Mouse (Mus musculus): ENCODE measurements around the gene Mfsd4a. TPM values are rescaled to one million over a fixed set of nuclear protein-coding genes. Genes with fewer than 3 reads are reported as not detected.

The Mfsd4a gene
- total RNA-seq, 2 experiments from 2014 or later, result 1.7 to 2.5 TPM

DNA sequence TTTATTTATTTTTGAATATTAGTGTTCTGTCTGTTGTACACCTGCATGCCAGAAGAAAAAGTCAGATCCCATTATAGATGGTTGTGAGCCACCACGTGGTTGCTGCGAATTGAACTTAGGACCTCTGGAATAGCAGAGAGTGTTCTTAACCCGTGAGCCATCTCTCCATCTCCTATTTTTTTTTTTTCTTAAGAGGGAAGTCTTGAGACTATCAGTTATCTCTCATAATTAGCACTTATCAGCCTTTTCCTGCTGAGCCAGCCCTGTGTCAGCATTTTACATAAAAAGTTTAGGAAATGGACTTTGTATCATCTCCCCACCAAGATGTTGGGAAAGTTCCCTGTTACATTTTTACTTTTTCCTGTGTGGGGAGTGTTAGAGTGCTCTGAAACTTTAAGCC is 45.8 kb downstream of the Mfsd4a start:
- DNase-seq (ENCODE audit: low spot score in 2 of 2), result no peak

DNA sequence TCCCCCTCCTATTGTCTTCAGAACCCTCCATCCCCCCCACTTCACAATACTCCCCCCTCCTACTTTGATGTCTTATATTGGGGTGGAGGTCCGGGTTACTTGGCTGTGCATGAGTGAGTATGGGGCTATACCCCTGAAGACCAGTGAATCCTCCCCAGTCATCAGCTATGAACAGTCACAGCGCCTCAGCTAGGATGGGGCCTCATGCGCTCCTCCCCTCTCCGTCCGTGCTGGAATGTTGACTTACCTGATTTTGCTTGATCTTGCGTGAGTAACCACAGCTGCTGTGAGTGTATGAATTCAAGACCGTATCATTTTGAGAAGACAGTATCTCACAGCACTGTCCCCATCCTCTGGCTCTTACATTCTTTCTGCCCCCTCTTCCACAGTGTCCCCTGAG is 48.0 kb downstream of the Mfsd4a start:
- DNase-seq (ENCODE audit: low spot score in 2 of 2), result no peak

- DNase-seq (ENCODE audit: low spot score in 2 of 2), result no peak
Observed at GRCm38 (mm10) chr1:132016691-132017090, 51.2 kb downstream of the Mfsd4a start.

GRCm38 (mm10) chr1:132014800-132015199 is 53.1 kb downstream of the Mfsd4a start:
- no peak for DNase-seq (ENCODE audit: low spot score in 2 of 2)

DNA sequence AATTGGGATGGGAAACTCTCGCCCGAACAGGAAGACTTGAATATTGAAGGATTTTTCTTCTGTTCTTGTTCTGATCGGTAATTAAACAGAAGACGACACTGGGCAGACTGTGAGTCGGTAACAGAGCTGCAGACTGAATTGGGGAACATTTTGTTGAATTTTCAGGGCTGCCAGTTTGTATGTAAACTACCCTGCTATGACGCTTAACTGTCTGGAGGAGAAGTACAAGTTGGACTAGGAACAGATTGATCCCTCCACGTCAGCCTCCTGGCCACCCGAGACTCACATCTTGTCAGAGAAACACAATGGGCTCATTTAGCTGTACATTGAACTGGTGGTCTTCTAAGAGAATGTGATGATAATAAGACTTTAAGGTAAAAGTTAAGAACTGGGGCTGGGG is 55.0 kb downstream of the Mfsd4a start:
- no peak for DNase-seq (ENCODE audit: low spot score in 2 of 2)

DNA sequence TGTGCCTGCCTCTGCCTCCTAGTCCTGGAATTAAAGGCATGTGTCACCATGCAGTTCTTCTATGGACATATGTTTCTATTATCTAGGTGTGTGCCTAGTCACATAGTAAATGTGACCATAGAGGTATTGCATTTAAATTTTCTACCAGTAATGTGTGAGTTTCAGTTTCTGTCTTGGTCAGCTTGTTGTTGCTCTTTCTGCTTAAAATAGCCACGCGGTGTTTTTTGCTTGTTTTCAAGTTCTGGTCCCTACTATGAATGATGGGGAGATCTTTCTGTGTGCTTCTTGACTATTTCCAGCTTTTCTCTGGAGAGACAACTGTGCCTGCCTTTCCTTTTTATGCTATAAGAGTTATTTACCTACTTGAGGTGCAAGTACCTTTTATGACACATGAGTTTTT is 56.1 kb downstream of the Mfsd4a start:
- no peak for DNase-seq (ENCODE audit: low spot score in 2 of 2)

- DNase-seq (ENCODE audit: low spot score in 2 of 2), result no peak
Observed at GRCm38 (mm10) chr1:132010632-132011501, 57.0 kb downstream of the Mfsd4a start.

GRCm38 (mm10) chr1:132008881-132009644 is 58.8 kb downstream of the Mfsd4a start:
- DNase-seq (ENCODE audit: low spot score in 2 of 2), result no peak

DNA sequence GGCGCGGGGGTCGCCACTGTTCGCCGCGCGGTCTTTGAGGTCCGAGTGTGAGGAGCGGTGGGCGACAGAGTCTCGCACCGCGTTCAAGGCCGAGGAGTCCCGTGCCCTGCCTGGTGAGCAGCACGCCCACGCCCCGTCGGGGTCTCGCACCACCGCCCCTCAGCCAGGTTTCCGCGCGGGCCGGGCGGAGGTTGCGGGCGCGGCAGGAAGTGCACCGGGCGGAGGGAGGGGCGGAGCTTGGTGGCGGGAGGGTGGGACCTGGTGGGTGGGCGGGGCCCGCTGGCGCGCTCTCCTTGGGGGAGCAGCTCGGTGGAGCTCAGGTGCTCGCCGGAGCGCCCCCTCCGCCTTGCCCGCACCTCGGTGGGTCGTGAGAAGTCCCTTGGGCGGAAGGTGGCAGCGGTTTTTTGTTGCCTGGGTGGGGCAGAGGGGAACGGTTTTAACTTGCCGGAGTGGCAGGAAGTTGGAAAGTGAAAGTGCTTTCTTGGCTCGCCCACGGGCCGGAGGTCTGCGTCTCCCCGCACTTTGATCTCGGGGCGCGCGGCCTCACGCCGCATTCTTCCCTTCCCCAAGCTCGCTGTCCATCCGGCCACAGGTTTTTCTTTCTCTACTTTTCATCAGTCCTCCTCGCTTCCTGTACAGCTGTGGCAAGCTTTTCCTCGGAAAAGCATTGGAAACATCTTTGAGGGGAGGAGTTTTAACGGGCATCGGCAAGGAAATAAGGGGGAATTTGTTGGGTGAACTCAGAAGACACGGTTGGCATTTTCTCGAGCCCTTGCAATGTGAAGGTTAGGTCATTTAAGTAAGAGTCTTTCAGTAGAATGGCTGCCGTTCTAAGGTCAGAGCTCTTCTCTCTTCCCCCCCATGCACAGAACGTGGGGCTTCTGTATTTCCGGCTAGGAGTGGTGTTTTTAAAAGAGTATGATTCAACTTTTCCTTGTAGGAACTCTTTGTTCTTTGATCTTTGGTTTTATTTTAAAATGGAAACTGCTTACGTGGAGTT is 59.7 kb downstream of the Mfsd4a start:
- DNase-seq (ENCODE audit: low spot score in 2 of 2), result peak; percentile 85 to 90

DNA sequence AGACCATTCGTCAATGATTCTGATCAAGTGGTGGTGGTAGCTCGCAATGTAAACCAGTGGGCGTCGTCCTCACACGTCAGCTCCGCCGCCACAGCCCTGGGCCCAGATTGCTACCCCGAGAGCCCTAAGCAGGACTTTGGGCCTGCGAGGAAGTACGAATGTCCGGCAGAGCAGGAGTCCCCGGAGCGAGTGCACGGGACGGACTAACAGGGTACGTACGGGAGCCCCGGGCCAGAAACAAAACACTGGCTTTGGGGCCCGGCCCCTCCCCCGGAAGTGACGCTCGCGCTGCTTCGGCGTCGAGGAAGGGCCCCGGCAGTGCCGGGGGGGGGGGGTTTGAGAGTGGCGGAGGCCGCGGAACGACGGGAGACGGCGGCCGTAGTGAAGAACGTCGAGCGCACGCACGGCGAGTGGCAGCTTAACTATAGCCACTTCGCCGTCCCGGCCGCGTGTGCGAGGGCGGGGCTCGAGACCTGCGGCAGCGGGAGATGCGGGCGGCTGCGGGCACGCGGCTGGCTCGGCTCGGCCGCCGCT is 60.5 kb downstream of the Mfsd4a start, which contains the start of gene Elk4:
Gene Elk4 (plus strand): TSS at position 326 of the 534 bp plus-strand sequence.
- DNase-seq (ENCODE audit: low spot score in 2 of 2), result peak; percentile 89 to 94

GRCm38 (mm10) chr1:132006721-132007120 is 61.1 kb downstream of the Mfsd4a start:
- DNase-seq (ENCODE audit: low spot score in 2 of 2), result no peak

DNA sequence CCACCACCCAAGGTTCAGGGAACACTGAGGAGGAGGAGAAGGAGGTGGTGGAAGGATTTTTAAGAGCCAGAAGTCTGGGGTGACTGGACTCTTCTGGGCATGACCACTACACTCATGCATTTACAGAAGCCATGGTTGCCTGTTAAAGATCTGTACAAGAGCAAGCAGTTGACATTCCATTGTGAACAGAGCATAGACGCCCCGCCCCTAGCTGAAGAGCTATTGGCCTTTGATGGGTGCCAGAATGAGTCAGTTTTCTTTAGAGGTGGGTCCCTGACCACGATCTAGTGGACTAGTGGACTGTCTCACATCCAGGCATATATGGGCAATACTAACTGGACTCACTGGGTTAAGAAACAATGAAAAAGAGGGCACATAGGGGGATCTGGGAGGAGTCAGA is 61.8 kb downstream of the Mfsd4a start:
- no peak for DNase-seq (ENCODE audit: low spot score in 2 of 2)

- DNase-seq (ENCODE audit: low spot score in 2 of 2), result no peak
Observed at GRCm38 (mm10) chr1:132005466-132005865, 62.4 kb downstream of the Mfsd4a start.

GRCm38 (mm10) chr1:132004574-132005180 is 63.2 kb downstream of the Mfsd4a start:
- DNase-seq (ENCODE audit: low spot score in 2 of 2), result no peak

GRCm38 (mm10) chr1:132003817-132004216 is 64.0 kb downstream of the Mfsd4a start:
- peak in 1 of 2 experiments; percentile 32 for DNase-seq (ENCODE audit: low spot score in 2 of 2)

- no peak for DNase-seq (ENCODE audit: low spot score in 2 of 2)
Observed at GRCm38 (mm10) chr1:132003111-132003510, 64.8 kb downstream of the Mfsd4a start.

GRCm38 (mm10) chr1:132001880-132002330 is 66.0 kb downstream of the Mfsd4a start:
- no peak for DNase-seq (ENCODE audit: low spot score in 2 of 2)

- DNase-seq (ENCODE audit: low spot score in 2 of 2), result no peak
Observed at GRCm38 (mm10) chr1:132000506-132000905, 67.4 kb downstream of the Mfsd4a start.

- DNase-seq (ENCODE audit: low spot score in 2 of 2), result peak in 1 of 2 experiments; percentile 68
Observed at GRCm38 (mm10) chr1:131995062-131995461, 72.8 kb downstream of the Mfsd4a start.
